Mouse (Mus musculus) stomach, postnatal 0 days (tissue): ENCODE measurements around the gene Castor2.

Experiments used
- CTCF ChIP-seq: IDR thresholded peaks from 2 replicates; pipeline ENCODE4 v1.5.1; 2016; ENCODE audit warnings: antibody characterized with exemption, low read depth, mild to moderate bottlenecking, moderate library complexity
- EP300 ChIP-seq: optimal IDR thresholded peaks from 2 replicates; pipeline ENCODE3; 2016; ENCODE audit warnings: antibody characterized with exemption

GRCm38 (mm10) chr5:134142381-134142780 lies 42.9 kb downstream of the Castor2 start:
- no peak for TF ChIP-seq CTCF
- no peak for TF ChIP-seq EP300
